Comparison of ENCODE assay signal across 8 mouse cellular contexts in the genomic region with DNA sequence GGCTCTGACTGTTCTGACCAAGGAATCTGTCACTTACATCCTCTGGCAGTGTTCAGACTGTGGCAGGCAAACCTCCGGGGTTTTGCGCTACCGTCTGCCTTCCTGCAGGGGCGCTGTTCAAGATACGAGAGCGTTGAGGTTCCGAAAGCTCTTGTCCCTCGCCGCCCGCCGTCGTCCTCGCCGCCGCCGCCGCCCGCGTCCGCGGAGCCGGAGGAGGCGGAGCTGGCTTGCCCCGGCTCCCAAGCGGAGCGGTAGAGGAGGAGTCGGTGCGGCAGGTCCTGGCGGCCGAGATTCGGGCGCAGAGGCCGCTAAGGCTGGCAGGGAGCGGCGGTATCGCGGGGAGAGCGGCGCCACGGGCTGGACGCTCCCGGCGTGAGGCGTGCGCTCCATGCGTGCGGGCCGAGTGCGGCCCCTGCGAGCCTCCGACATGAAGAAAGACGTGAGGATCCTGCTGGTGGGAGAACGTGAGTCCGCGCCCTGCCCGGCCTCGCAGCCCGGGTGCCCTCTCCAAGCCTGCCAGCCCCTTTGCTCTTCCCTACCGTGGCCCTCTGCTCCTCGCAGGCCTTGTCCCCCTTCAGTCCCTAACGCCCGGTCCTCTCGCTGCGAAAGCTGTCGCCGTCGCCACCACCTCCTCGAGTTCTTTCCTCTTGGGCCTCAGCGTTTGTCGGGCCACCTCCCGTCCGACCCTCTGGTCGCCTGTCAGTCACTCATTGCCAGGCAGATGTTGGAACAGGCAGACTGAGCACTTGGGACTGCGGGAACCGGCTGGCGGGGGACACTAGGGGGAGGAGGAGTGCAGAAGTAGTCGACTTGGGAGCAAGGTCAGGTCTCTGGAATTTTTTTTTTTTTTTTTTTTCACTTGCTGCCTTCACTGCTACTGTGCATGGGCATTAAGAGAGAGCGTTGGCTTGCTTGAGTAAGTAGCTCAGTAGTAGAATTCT. TPM values are rescaled to one million over a fixed set of nuclear protein-coding genes. Genes with fewer than 3 reads are reported as not detected.
A peak's percentile ranks its signal among the peaks of the same experiment; 100 is the strongest.
DNase-seq lines count a peak whose midpoint lies in the region; ATAC-seq lines count a peak whose summit lies in the region.

A gene (plus strand): TSS at position 160 of the 941 bp plus-strand sequence.

- peak; percentile 96 to 99 for DNase-seq in adrenal gland, adult (ENCODE audit: inconsistent age in 2 of 2, low spot score in 1 of 2)
- DNase-seq in embryo, embryonic 10.5 days (ENCODE audit: low spot score): peak; percentile 97
- DNase-seq in gastrocnemius, postnatal 25 days: peak; percentile 94
- DNase-seq in intestine, embryonic 14.5 days (ENCODE audit: low spot score): peak; percentile 99
- DNase-seq in left cerebral cortex, postnatal 14 days (ENCODE audit: low spot score in 2 of 2): peak; percentile 96 to 98
- DNase-seq in mesoderm, embryonic 11.5 days (ENCODE audit: low read depth, low spot score): peak; percentile 93
- peak; percentile 91 to 93 for DNase-seq in right cerebral cortex, postnatal 36 days (ENCODE audit: low spot score in 2 of 2)
- DNase-seq in yolk sac, embryonic 10.5 days (ENCODE audit: low spot score): peak; percentile 93

- peak within 1 kb of the TSS; percentile 87 for H3K27ac ChIP-seq in intestine, embryonic 14.5 days (ENCODE audit: low read depth)

- H3K4me1 ChIP-seq in intestine, embryonic 14.5 days (replicated peaks; ENCODE audit: control insufficient read depth, insufficient read depth, low read length): peaks cover 10% of the 10 kb centered on the region

- ATAC-seq in intestine, embryonic 14.5 days (replicated peaks; ENCODE audit: low FRiP score, low TSS enrichment, low read depth): peak; percentile 91

- H3K4me3 ChIP-seq in intestine, embryonic 14.5 days (ENCODE audit: low read depth, low read length): peak within 1 kb of the TSS; percentile 95

- peaks cover 5% of the 10 kb centered on the region for H3K36me3 ChIP-seq in intestine, embryonic 14.5 days (ENCODE audit: control insufficient read depth, insufficient read depth, low read length)

- no peaks in the 10 kb centered on the region for H3K27me3 ChIP-seq in intestine, embryonic 14.5 days (replicated peaks; ENCODE audit: control insufficient read depth, insufficient read depth, low read length)

- H3K9ac ChIP-seq in intestine, embryonic 14.5 days (ENCODE audit: low read length): peak within 1 kb of the TSS; percentile 90

- intact Hi-C loops in left cerebral cortex, postnatal 14 days (cut with DNase I): no loop called here

- under 1% methylated on average over 60 of the region's 78 CpGs for WGBS in intestine, embryonic 14.5 days

- peak within 1 kb of the TSS; percentile 69 for H3K4me2 ChIP-seq in intestine, embryonic 14.5 days (ENCODE audit: low read length)

- H3K9me3 ChIP-seq in intestine, embryonic 14.5 days (ENCODE audit: control insufficient read depth, low read length): no peaks in the 10 kb centered on the region

RNA-seq across cellular contexts. Expression of the gene that starts here (rescaled TPM):
- 10 to 100 TPM; 37.8 to 40.5 TPM for total RNA-seq in gastrocnemius, postnatal 25 days (2021)
- 51.1 and 54.7 TPM in 2 replicates for polyA plus RNA-seq in intestine, embryonic 14.5 days (2014; fragmentation: Nextera tagmentation; extraction: Ambion mirVana)
- 10 to 100 TPM; 69.9 to 72.3 TPM for total RNA-seq in left cerebral cortex, postnatal 14 days (2021)

Comparison
In these comparisons a context has a peak if more than half of its experiments do, and no peak if none do; other contexts are left out.
1. Peak in every context shown above with its lines: DNase-seq, ATAC-seq, H3K4me3 ChIP-seq and H3K27ac ChIP-seq.